Mouse (Mus musculus) heart, embryonic 14.5 days (tissue): ENCODE results near the gene Lrrc31. TPM values are rescaled to one million over a fixed set of nuclear protein-coding genes. Genes with fewer than 3 reads are reported as not detected.

Source experiments
- ATAC-seq: fragments of 200-750 bp; cut with Nextera tagmentation; 2 replicates; pipeline ENCODE4 v1.8.0; 2017; ENCODE audit warnings: low read depth, moderate TSS enrichment; ENCODE audit not compliant: insufficient number of reproducible peaks, insufficient read depth, low FRiP score
- H3K27ac ChIP-seq, 2 experiments: fragments of 200-500 bp in 1 of 2; fragments of 300-500 bp in 1 of 2; sonication (generic) in 1 of 2; replicated peaks in 1 of 2; 2 replicates each; pipeline ENCODE4 v1.5.1; 2012 to 2014; ENCODE audit warnings: low read depth in 2 of 2, low read length in 2 of 2, control low read depth in 1 of 2, mild to moderate bottlenecking in 1 of 2, mixed read lengths in 1 of 2; ENCODE audit not compliant: control insufficient read depth in 1 of 2, insufficient read depth in 1 of 2
- H3K27me3 ChIP-seq: fragments of 300-500 bp; sonication (generic); 2 replicates; pipeline ENCODE4 v1.6.1; 2014; ENCODE audit warnings: mild to moderate bottlenecking, low read length, control low read depth; ENCODE audit not compliant: control insufficient read depth, insufficient read depth
- H3K36me3 ChIP-seq: fragments of 300-500 bp; sonication (generic); 2 replicates; pipeline ENCODE4 v1.6.1; 2014; ENCODE audit warnings: mild to moderate bottlenecking, control low read depth, low read length, mixed read lengths; ENCODE audit not compliant: control insufficient read depth, insufficient read depth
- H3K4me1 ChIP-seq, 2 experiments: fragments of 200-500 bp in 1 of 2; fragments of 300-500 bp in 1 of 2; sonication (generic) in 1 of 2; 2 replicates each; pipeline ENCODE4 v1.6.1; 2012 to 2014; ENCODE audit warnings: low read length in 2 of 2, control low read depth in 1 of 2, mixed read lengths in 1 of 2; ENCODE audit not compliant: control insufficient read depth in 2 of 2, insufficient read depth in 2 of 2
- H3K4me2 ChIP-seq: fragments of 300-500 bp; sonication (generic); 2 replicates; pipeline ENCODE4 v1.6.1; 2014; ENCODE audit warnings: mild to moderate bottlenecking, low read length
- H3K4me3 ChIP-seq, 2 experiments: fragments of 200-500 bp in 1 of 2; fragments of 300-500 bp in 1 of 2; sonication (generic) in 1 of 2; 2 replicates each; pipeline ENCODE4 v1.5.1; 2012 to 2014; ENCODE audit warnings: low read length in 2 of 2, mild to moderate bottlenecking in 2 of 2, control low read depth in 1 of 2, low read depth in 1 of 2, moderate library complexity in 1 of 2; ENCODE audit not compliant: control insufficient read depth in 1 of 2, insufficient read depth in 1 of 2
- H3K9ac ChIP-seq: fragments of 300-500 bp; sonication (generic); 2 replicates; pipeline ENCODE4 v1.6.1; 2014; ENCODE audit warnings: mild to moderate bottlenecking, low read length
- H3K9me3 ChIP-seq: fragments of 300-500 bp; sonication (generic); 2 replicates; pipeline ENCODE4 v1.6.1; 2016; ENCODE audit warnings: low read length, control low read depth; ENCODE audit not compliant: control insufficient read depth
- WGBS: fragments of 180-500 bp; shearing (Covaris S2); extraction: QIAGEN DNeasy Blood & Tissue Kit; methylation state at CpG from one replicate; pipeline ENCODE4 v1.1.7; 2014; 5-methylcytosine and 5-hydroxymethylcytosine counted together
- polyA plus RNA-seq: library from polyadenylated mRNA; unstranded; fragments of >200 nt; fragmentation: Nextera tagmentation; extraction: Ambion mirVana; gene quantifications from 2 replicates; pipeline ENCODE4 v1.2.1, GENCODE M21; 2014

Lrrc31 gene
- polyA plus RNA-seq, 1 experiment from 2014 or later, result not detected

DNA sequence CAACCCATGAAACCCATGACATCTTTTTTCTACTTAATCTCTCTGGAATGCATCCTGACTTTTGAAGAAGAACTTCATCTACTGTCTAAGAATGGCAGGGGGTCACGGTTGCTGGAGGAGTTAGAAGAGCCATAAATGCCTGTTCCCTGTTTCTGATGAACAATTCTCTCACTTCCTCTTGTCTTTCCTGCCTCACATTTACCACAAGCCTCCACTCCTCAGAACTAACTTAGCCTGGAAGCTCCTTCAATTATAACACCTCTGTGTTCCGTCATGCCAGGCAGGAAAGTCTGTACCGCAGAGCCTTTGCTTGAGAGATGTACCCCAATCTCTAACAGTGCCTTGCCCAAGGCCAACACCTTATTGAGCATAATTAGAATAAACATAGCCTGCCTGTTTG, 19.0 kb upstream of the Lrrc31 start:
- Histone ChIP-seq H3K9ac (no peak overlapping the region), H3K27me3 (no peaks in the 10 kb centered on the region), H3K4me2 (no peak overlapping the region), H3K4me3 (no peak overlapping the region), H3K9me3 (no peaks in the 10 kb centered on the region), H3K27ac (no peak overlapping the region), H3K4me1 (peaks cover 0 to 3% of the 10 kb centered on the region in 2 experiments; a peak in 2 of 4 replicates), H3K36me3 (no peaks in the 10 kb centered on the region)
- no peak for ATAC-seq
- 78% methylated on average over 3 of the region's 3 CpGs for WGBS

DNA sequence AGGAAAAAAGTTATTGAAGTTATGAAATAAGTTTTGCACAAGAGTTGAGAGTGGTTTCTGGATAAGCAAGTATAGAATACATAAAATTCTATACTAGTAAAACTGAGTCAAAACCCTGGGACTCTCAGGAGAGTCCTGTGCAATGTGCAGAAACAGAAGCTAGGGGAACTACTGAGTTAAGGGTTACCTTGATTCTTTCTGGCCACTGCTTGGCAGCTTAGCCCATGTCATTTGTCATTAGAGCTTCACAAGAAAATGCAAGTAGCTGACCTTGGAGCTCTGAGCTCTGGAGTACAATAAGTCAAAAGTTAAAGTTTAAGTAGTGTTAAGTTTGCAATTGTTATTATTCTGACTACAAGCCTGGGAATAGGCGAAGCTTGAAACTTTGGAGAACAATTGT, 13.7 kb upstream of the Lrrc31 start:
- H3K4me2 ChIP-seq, result no peak overlapping the region
- no peaks in the 10 kb centered on the region for H3K27me3 ChIP-seq
- WGBS, result 86% methylated on average over 1 of the region's 1 CpGs
- H3K4me3 ChIP-seq, result no peak overlapping the region
- H3K4me1 ChIP-seq, result no peaks in the 10 kb centered on the region
- no peaks in the 10 kb centered on the region for H3K9me3 ChIP-seq
- no peaks in the 10 kb centered on the region for H3K36me3 ChIP-seq
- ATAC-seq, result no peak
- H3K27ac ChIP-seq, result no peak overlapping the region
- no peak overlapping the region for H3K9ac ChIP-seq

DNA sequence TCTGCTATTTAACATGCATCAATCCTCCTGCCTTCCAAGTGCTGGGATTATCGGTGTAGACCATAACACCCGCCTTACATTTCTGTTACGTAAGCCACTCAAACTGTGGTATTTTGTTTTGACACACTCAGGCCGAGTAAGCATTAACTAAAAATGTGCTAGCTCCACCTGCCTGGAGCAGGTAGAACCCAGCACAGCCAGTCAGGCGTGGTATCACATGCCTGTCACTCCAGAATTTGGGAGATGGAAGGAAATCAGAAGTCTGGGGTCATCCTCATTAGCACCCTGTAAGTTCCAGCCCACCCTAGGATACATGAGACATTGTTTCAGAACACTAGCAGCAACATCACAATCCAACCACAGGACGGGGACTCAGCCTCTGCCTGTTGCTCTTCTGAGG, 10.5 kb upstream of the Lrrc31 start:
- Histone ChIP-seq H3K36me3 (no peaks in the 10 kb centered on the region), H3K4me2 (no peak overlapping the region), H3K4me3 (no peak overlapping the region), H3K27ac (no peak overlapping the region), H3K4me1 (no peaks in the 10 kb centered on the region), H3K9me3 (no peaks in the 10 kb centered on the region), H3K27me3 (no peaks in the 10 kb centered on the region), H3K9ac (no peak overlapping the region)
- WGBS, result 74% methylated on average over 6 of the region's 6 CpGs
- no peak for ATAC-seq

GRCm38 (mm10) chr3:30706614-30707276, 7.1 kb upstream of the Lrrc31 start:
- Histone ChIP-seq H3K36me3 (no peaks in the 10 kb centered on the region), H3K4me2 (no peak overlapping the region), H3K27ac (no peak overlapping the region), H3K4me3 (no peak overlapping the region), H3K9me3 (no peaks in the 10 kb centered on the region), H3K4me1 (no peaks in the 10 kb centered on the region), H3K27me3 (no peaks in the 10 kb centered on the region), H3K9ac (no peak overlapping the region)
- WGBS, result 53% methylated on average over 4 of the region's 4 CpGs
- no peak for ATAC-seq

- Histone ChIP-seq H3K4me2 (no peak overlapping the region), H3K4me3 (no peak overlapping the region), H3K27me3 (no peaks in the 10 kb centered on the region; the same call in 1 of the 2 replicates), H3K36me3 (no peaks in the 10 kb centered on the region), H3K9me3 (no peaks in the 10 kb centered on the region), H3K4me1 (no peaks in the 10 kb centered on the region), H3K27ac (no peak overlapping the region), H3K9ac (no peak overlapping the region)
- no peak for ATAC-seq
- 82% methylated on average over 3 of the region's 3 CpGs for WGBS
These were observed 6.3 kb upstream of the Lrrc31 start for GRCm38 (mm10) chr3:30705977-30706376.

DNA sequence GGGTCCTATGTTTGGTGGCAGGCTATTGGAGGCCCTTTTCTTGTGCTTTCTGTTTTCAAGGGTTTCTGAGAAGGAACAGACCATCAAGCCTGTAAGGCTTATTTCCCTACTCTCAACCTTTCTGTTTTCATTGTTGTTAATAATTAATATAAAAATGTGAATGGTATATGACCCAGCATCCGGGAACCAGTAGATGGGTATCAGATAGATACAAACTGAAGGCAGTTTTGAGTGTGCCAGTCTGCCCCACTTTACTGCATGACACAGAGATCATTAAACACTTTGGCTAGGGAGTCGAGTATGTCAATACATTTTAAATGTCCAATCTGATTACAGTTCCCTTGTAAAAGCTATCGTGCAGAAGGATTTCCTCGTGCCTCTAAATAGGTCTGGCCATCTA, 1.8 kb downstream of the Lrrc31 start:
- Histone ChIP-seq H3K4me3 (no peak overlapping the region), H3K9me3 (no peaks in the 10 kb centered on the region), H3K36me3 (no peaks in the 10 kb centered on the region), H3K27ac (no peak overlapping the region), H3K9ac (no peak overlapping the region), H3K4me2 (no peak overlapping the region), H3K4me1 (no peaks in the 10 kb centered on the region), H3K27me3 (no peaks in the 10 kb centered on the region; the same call in 1 of the 2 replicates)
- no peak for ATAC-seq
- 61% methylated on average over 4 of the region's 4 CpGs for WGBS

DNA sequence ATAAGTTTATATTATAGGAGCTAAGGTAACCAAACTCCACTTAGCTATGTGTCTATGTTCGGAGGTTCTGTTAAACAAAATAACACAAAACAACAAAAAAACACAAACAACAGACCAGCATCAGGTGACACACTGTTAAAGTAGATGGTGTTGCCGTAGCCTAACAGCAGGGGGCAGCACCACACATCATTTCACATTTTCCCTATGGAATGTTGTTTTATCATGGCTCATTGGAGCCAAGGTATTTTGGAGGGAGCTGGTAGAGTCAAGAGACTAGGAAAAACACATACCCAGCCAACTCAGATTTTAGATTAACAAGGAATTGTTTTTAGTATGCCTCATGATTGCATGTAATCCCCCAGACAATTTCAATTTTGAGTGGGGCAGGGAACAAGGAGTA, 3.3 kb downstream of the Lrrc31 start:
- ATAC-seq, result no peak
- no peaks in the 10 kb centered on the region; the same call in 1 of the 2 replicates for H3K27me3 ChIP-seq
- WGBS, result 11% methylated on average over 2 of the region's 2 CpGs
- H3K9ac ChIP-seq, result no peak overlapping the region
- H3K36me3 ChIP-seq, result no peaks in the 10 kb centered on the region
- H3K4me1 ChIP-seq, result 0 out of 4 replicates have a peak, but pooled peaks cover 0 to 2% of the 10 kb centered on the region in 2 experiments
- H3K27ac ChIP-seq, result no peak overlapping the region
- no peak overlapping the region for H3K4me2 ChIP-seq
- no peaks in the 10 kb centered on the region for H3K9me3 ChIP-seq
- no peak overlapping the region for H3K4me3 ChIP-seq

- H3K4me1 ChIP-seq, result peaks cover 0 to 4% of the 10 kb centered on the region in 2 experiments; a peak in 1 of 4 replicates
- no peak overlapping the region for H3K9ac ChIP-seq
- no peaks in the 10 kb centered on the region for H3K36me3 ChIP-seq
- ATAC-seq, result no peak
- no peak overlapping the region for H3K4me2 ChIP-seq
- H3K27ac ChIP-seq, result no peak overlapping the region
- H3K27me3 ChIP-seq, result no peaks in the 10 kb centered on the region
- no peaks in the 10 kb centered on the region for H3K9me3 ChIP-seq
- WGBS, result 85% methylated on average over 2 of the region's 2 CpGs
- no peak overlapping the region for H3K4me3 ChIP-seq
These were observed 4.0 kb downstream of the Lrrc31 start for GRCm38 (mm10) chr3:30695661-30696060.
